16 mouse cellular contexts compared by ENCODE assay signal in the genomic region with DNA sequence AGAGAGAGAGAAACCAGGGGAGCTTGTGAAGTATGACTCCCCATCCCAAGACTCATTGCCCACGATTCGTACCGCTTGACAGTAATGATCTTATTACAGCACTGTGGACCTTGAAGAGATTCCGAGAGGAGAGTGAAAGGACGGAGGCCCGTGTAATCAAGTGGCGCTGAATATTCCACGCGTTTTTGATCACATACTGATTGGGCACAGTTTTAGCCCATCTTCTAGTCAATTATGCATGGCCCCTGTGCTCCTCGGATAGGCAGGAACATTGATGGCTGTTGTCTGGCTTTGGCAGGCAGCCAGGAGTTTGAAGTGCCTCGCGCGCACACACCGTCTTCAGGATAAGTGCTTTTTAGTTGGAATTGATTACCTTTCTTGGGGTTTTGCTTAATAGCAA.
A peak's percentile ranks its signal among the peaks of the same experiment; 100 is the strongest.
DNase-seq lines count a peak whose midpoint lies in the region; ATAC-seq and TF ChIP-seq lines count a peak whose summit lies in the region.
"Had no signal": no experiment of that assay in that cellular context is flagged by ENCODE, and none has a peak within 500 bp of the region (broad histone marks: within the 10 kb centered on the region; RNA-seq: fewer than 3 reads in every experiment).

No protein-coding gene starts in this region.

- no peak for DNase-seq in hindbrain, embryonic 11.5 days (ENCODE audit: low spot score)
- DNase-seq in brain, embryonic 14.5 days (ENCODE audit: low read depth) = peak; percentile 86
- peak; percentile 45 for DNase-seq in forebrain, postnatal 0 days
- DNase-seq in midbrain, postnatal 0 days (ENCODE audit: low spot score) = peak; percentile 42
- no peak for DNase-seq in MN1 (ENCODE audit: low spot score)
- DNase-seq in adrenal gland, adult (ENCODE audit: inconsistent age in 2 of 2, low spot score in 1 of 2) = no peak
- DNase-seq: B cell, adult 2 months; cerebellum, postnatal 25 days; gastrocnemius, postnatal 14 days; heart, adult 2 months; kidney, adult 2 months; kidney, postnatal 36 days; lung, postnatal 10 days had no signal

- H3K36me3 ChIP-seq in hindbrain, embryonic 12.5 days = peaks cover 3% of the 10 kb centered on the region; the same call in 1 of the 2 replicates
- no peaks in the 10 kb centered on the region for H3K36me3 ChIP-seq in hindbrain, embryonic 11.5 days (ENCODE audit: control insufficient read depth, insufficient read depth, low read length)
- peaks cover 10% of the 10 kb centered on the region for H3K36me3 ChIP-seq in forebrain, postnatal 0 days (ENCODE audit: insufficient read depth)
- peaks cover 11% of the 10 kb centered on the region; the same call in 1 of the 2 replicates for H3K36me3 ChIP-seq in midbrain, postnatal 0 days (ENCODE audit: insufficient read depth, low read length)

- H3K4me3 ChIP-seq in hindbrain, embryonic 12.5 days = no peak overlapping the region
- H3K4me3 ChIP-seq in hindbrain, embryonic 11.5 days (ENCODE audit: low read depth, low read length) = no peak overlapping the region
- no peak overlapping the region for H3K4me3 ChIP-seq in forebrain, postnatal 0 days (ENCODE audit: low read depth, low read length)
- H3K4me3 ChIP-seq in midbrain, postnatal 0 days (ENCODE audit: low read depth, low read length) = no peak overlapping the region
- H3K4me3 ChIP-seq: heart, adult 2 months; limb, embryonic 15.5 days; myocyte had no signal

- 53% methylated on average over 14 of the region's 14 CpGs for WGBS in hindbrain, embryonic 12.5 days
- 69% methylated on average over 14 of the region's 14 CpGs for WGBS in hindbrain, embryonic 11.5 days
- WGBS in forebrain, postnatal 0 days = 23% methylated on average over 14 of the region's 14 CpGs
- 28% methylated on average over 14 of the region's 14 CpGs for WGBS in midbrain, postnatal 0 days

- TF ChIP-seq POLR2A in brain, embryonic 14.5 days (IDR thresholded peaks at IDR 0.05; ENCODE audit: borderline replicate concordance, extremely low read depth, insufficient read depth, insufficient read length, poor library complexity, severe bottlenecking) = no peak

- no peak for TF ChIP-seq CTCF in brain, embryonic 14.5 days (IDR thresholded peaks at IDR 0.05; ENCODE audit: borderline replicate concordance, extremely low read depth, insufficient read depth, insufficient read length)
- no peak for TF ChIP-seq CTCF in forebrain, postnatal 0 days (IDR thresholded peaks at IDR 0.05; ENCODE audit: low read depth)
- TF ChIP-seq CTCF in midbrain, postnatal 0 days (IDR thresholded peaks at IDR 0.05) = no peak

- H3K27ac ChIP-seq in hindbrain, embryonic 12.5 days = no peak overlapping the region
- H3K27ac ChIP-seq in hindbrain, embryonic 11.5 days (ENCODE audit: low read depth, low read length) = no peak overlapping the region
- no peak overlapping the region for H3K27ac ChIP-seq in forebrain, postnatal 0 days (ENCODE audit: low read depth, low read length)
- H3K27ac ChIP-seq in midbrain, postnatal 0 days (ENCODE audit: low read depth, low read length) = no peak overlapping the region
- H3K27ac ChIP-seq: heart, adult 2 months; limb, embryonic 15.5 days had no signal

- H3K27me3 ChIP-seq in hindbrain, embryonic 12.5 days = no peaks in the 10 kb centered on the region
- no peaks in the 10 kb centered on the region for H3K27me3 ChIP-seq in hindbrain, embryonic 11.5 days (ENCODE audit: control insufficient read depth, insufficient read depth, low read length)
- H3K27me3 ChIP-seq in forebrain, postnatal 0 days (ENCODE audit: insufficient read depth, low read length) = no peaks in the 10 kb centered on the region
- no peaks in the 10 kb centered on the region for H3K27me3 ChIP-seq in midbrain, postnatal 0 days (ENCODE audit: insufficient read depth, low read length)
- H3K27me3 ChIP-seq: limb, embryonic 15.5 days had no signal

- H3K4me2 ChIP-seq in hindbrain, embryonic 12.5 days (replicated peaks) = no peak overlapping the region
- no peak overlapping the region for H3K4me2 ChIP-seq in hindbrain, embryonic 11.5 days (replicated peaks; ENCODE audit: low read depth, low read length)
- no peak overlapping the region for H3K4me2 ChIP-seq in forebrain, postnatal 0 days (ENCODE audit: low read depth)
- no peak overlapping the region for H3K4me2 ChIP-seq in midbrain, postnatal 0 days (ENCODE audit: low read depth, low read length, poor library complexity, severe bottlenecking)
- H3K4me2 ChIP-seq: limb, embryonic 15.5 days had no signal

- no peak overlapping the region for H3K9ac ChIP-seq in hindbrain, embryonic 12.5 days
- no peak overlapping the region for H3K9ac ChIP-seq in hindbrain, embryonic 11.5 days (ENCODE audit: low read depth, low read length)
- H3K9ac ChIP-seq in forebrain, postnatal 0 days = no peak overlapping the region
- no peak overlapping the region for H3K9ac ChIP-seq in midbrain, postnatal 0 days (replicated peaks; ENCODE audit: low read length, poor library complexity, severe bottlenecking)
- H3K9ac ChIP-seq: limb, embryonic 15.5 days had no signal

- peak; percentile 61 for ATAC-seq in hindbrain, embryonic 12.5 days (ENCODE audit: low FRiP score)
- ATAC-seq in hindbrain, embryonic 11.5 days (ENCODE audit: low FRiP score) = no peak
- peak; percentile 66; the same call in 1 of the 2 replicates for ATAC-seq in forebrain, postnatal 0 days
- ATAC-seq in midbrain, postnatal 0 days (ENCODE audit: low FRiP score) = no peak

- no peaks in the 10 kb centered on the region for H3K9me3 ChIP-seq in hindbrain, embryonic 12.5 days (replicated peaks)
- H3K9me3 ChIP-seq in hindbrain, embryonic 11.5 days (ENCODE audit: control insufficient read depth, low read length) = no peaks in the 10 kb centered on the region
- no peaks in the 10 kb centered on the region for H3K9me3 ChIP-seq in forebrain, postnatal 0 days (ENCODE audit: low read length)
- no peaks in the 10 kb centered on the region for H3K9me3 ChIP-seq in midbrain, postnatal 0 days (ENCODE audit: low read length)
- H3K9me3 ChIP-seq: limb, embryonic 15.5 days had no signal

- H3K4me1 ChIP-seq in hindbrain, embryonic 12.5 days = peaks cover 15% of the 10 kb centered on the region
- H3K4me1 ChIP-seq in hindbrain, embryonic 11.5 days (replicated peaks; ENCODE audit: control insufficient read depth, insufficient read depth, low read length) = no peaks in the 10 kb centered on the region
- no peaks in the 10 kb centered on the region for H3K4me1 ChIP-seq in forebrain, postnatal 0 days (ENCODE audit: insufficient read depth)
- no peaks in the 10 kb centered on the region for H3K4me1 ChIP-seq in midbrain, postnatal 0 days (ENCODE audit: insufficient read depth, low read length)

Comparison
In these comparisons a context has a peak if more than half of its experiments do, and no peak if none do; other contexts are left out.
1. ATAC-seq: peak in hindbrain, embryonic 12.5 days (single experiment) and forebrain, postnatal 0 days (single experiment); none in hindbrain, embryonic 11.5 days (single experiment) and midbrain, postnatal 0 days (single experiment).
2. DNase-seq: peak in brain, embryonic 14.5 days (single experiment), forebrain, postnatal 0 days (single experiment) and midbrain, postnatal 0 days (single experiment); none in hindbrain, embryonic 11.5 days (single experiment), MN1 (single experiment) and adrenal gland, adult (0 of 2).